Mouse (Mus musculus): Measurements from ENCODE around the gene Naxd.

DNA sequence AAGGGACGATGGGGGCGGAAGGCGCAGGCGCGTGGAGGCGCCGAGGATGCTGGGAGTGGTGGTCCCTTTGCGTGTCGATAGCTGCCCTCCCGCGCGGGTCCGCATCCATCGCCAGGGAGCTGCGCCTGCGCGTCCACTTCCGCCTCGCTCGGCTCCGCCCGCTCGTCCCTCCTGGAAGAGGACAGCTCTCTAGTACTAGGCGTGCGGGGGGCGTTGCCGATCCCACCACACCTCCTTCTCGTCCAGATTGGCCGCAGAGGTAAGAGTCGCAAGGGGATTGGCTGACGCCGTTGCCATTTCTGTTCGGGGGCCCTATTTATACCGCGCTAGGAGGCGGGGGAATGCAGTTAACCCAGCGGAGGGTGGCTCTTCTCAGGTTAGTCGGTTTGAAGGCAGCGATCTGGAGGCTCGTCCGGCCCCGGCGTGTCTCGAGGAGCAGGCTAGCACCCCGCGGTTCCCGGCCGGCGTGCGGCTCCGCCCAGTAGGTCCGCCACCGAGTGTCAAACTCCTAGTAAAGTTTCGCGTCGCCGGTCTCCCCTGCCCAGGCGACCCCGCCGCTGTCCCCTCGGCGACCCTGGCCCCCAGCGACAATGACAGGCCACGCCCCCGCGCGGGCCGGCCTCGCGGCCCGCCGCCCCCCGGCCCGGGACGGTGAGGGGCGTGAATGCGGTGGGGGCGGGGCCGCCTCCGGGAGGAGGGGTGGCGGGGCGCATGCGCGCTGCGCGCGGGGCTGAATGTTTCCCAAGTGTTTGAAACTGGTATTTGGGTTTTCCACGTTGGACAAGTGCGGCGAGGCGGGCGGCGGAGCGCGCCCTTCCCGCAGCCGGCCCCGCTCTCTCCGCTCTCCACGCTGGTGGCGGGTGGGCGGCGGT, 58.6 kb downstream of the Naxd start:
- 0 out of 2 replicates have a peak, but pooled peaks have one; percentile 19 for TF ChIP-seq CTCF (IDR thresholded peaks at IDR 0.05; ENCODE audit: control insufficient read depth, insufficient read depth, insufficient replicate concordance, low read depth, low read length)
- TF ChIP-seq POLR2A (IDR thresholded peaks at IDR 0.05; ENCODE audit: control insufficient read depth, low read depth, low read length): peak; percentile 83

All from testis, adult 2 months (tissue).